Mouse (Mus musculus) C2C12 (cell line): Measurements from ENCODE around the gene Zfyve27. TPM values are rescaled to one million over a fixed set of nuclear protein-coding genes. Genes with fewer than 3 reads are reported as not detected.

Source experiments
- H3K27me3 ChIP-seq: one replicate; pipeline ENCODE4 v1.6.1; 2011; ENCODE audit not compliant: control insufficient read depth, insufficient read depth, insufficient read length
- H3K36me3 ChIP-seq: one replicate; pipeline ENCODE4 v1.6.1; 2011; ENCODE audit not compliant: control insufficient read depth, insufficient read depth
- H3K4me3 ChIP-seq: one replicate; pipeline ENCODE4 v1.5.1; 2011; ENCODE audit warnings: mild to moderate bottlenecking, control low read depth; ENCODE audit not compliant: poor library complexity, insufficient read depth, severe bottlenecking
- H3K79me2 ChIP-seq: one replicate; pipeline ENCODE4 v1.6.1; 2011; ENCODE audit not compliant: control insufficient read depth, insufficient read depth
- H3K79me3 ChIP-seq: one replicate; pipeline ENCODE4 v1.6.1; 2011; ENCODE audit warnings: low read depth, control low read depth
- H3ac ChIP-seq: one replicate; pipeline ENCODE3; 2011; ENCODE audit warnings: low read depth; ENCODE audit not compliant: control insufficient read depth, insufficient read length
- CEBPB ChIP-seq: IDR thresholded peaks from one replicate; pipeline ENCODE4 v1.6.1; 2011; ENCODE audit warnings: low read depth, mild to moderate bottlenecking, control low read depth, moderate library complexity
- CTCF ChIP-seq: IDR thresholded peaks from one replicate; pipeline ENCODE4 v1.5.1; 2011; ENCODE audit not compliant: control insufficient read depth, insufficient read depth, insufficient read length
- FOSL1 ChIP-seq: IDR thresholded peaks from one replicate; pipeline ENCODE4 v1.8.0; 2011; ENCODE audit warnings: mild to moderate bottlenecking, low read length; ENCODE audit not compliant: poor library complexity, insufficient read depth, severe bottlenecking
- MAX ChIP-seq: IDR thresholded peaks from one replicate; pipeline ENCODE4 v1.6.1; 2011; ENCODE audit warnings: mild to moderate bottlenecking, control low read depth
- MYOD1 ChIP-seq: IDR thresholded peaks from one replicate; pipeline ENCODE4 v1.6.1; 2011; ENCODE audit warnings: low read depth; ENCODE audit not compliant: control insufficient read depth, insufficient read length
- MYOG ChIP-seq: IDR thresholded peaks from one replicate; pipeline ENCODE4 v1.6.1; 2011; ENCODE audit not compliant: control insufficient read depth, insufficient read length; ENCODE audit errors: extremely low read depth
- USF1 ChIP-seq: IDR thresholded peaks from one replicate; pipeline ENCODE4 v1.6.1; 2011; ENCODE audit warnings: low read depth, mild to moderate bottlenecking, control low read depth, moderate library complexity
- polyA plus RNA-seq: library from polyadenylated mRNA; unstranded; fragments of >200 nt; fragmentation: generic; extraction: Trizol; gene quantifications from one replicate; pipeline ENCODE4 v1.2.1, GENCODE M21; 2012; ENCODE audit warnings: missing spikeins

The Zfyve27 gene
- polyA plus RNA-seq, 1 experiment, result 11.3 TPM

- no peak for TF ChIP-seq CTCF
- no peak for TF ChIP-seq MYOD1
- TF ChIP-seq FOSL1, result no peak
- no peak for TF ChIP-seq USF1
- no peak for TF ChIP-seq MYOG
- TF ChIP-seq CEBPB, result no peak
- TF ChIP-seq MAX, result no peak
- H3K79me3 ChIP-seq, result no peaks in the 10 kb centered on the region
- peaks cover 80% of the 10 kb centered on the region for H3K27me3 ChIP-seq
- no peak overlapping the region for H3K4me3 ChIP-seq
- H3K79me2 ChIP-seq, result no peaks in the 10 kb centered on the region
- no peak overlapping the region for H3ac ChIP-seq
- H3K36me3 ChIP-seq, result no peaks in the 10 kb centered on the region
Measured at GRCm38 (mm10) chr19:42202467-42202866, 38.7 kb downstream of the Zfyve27 start.

GRCm38 (mm10) chr19:42204306-42204705 lies 40.6 kb downstream of the Zfyve27 start:
- TF ChIP-seq USF1 (no peak), MYOD1 (no peak), FOSL1 (no peak), MYOG (no peak), MAX (no peak)
- H3K79me3 ChIP-seq, result no peaks in the 10 kb centered on the region
- H3K79me2 ChIP-seq, result no peaks in the 10 kb centered on the region
- no peaks in the 10 kb centered on the region for H3K36me3 ChIP-seq
- H3K27me3 ChIP-seq, result peaks cover 84% of the 10 kb centered on the region
- no peak overlapping the region for H3ac ChIP-seq
- no peak overlapping the region for H3K4me3 ChIP-seq

- no peak for TF ChIP-seq MYOD1
- no peak for TF ChIP-seq MAX
- no peak for TF ChIP-seq CEBPB
- no peak for TF ChIP-seq CTCF
- TF ChIP-seq FOSL1, result no peak
- no peak for TF ChIP-seq USF1
- no peak for TF ChIP-seq MYOG
- no peaks in the 10 kb centered on the region for H3K79me2 ChIP-seq
- no peak overlapping the region for H3K4me3 ChIP-seq
- no peaks in the 10 kb centered on the region for H3K36me3 ChIP-seq
- no peak overlapping the region for H3ac ChIP-seq
- H3K79me3 ChIP-seq, result no peaks in the 10 kb centered on the region
- H3K27me3 ChIP-seq, result peaks cover 84% of the 10 kb centered on the region
Measured at GRCm38 (mm10) chr19:42205201-42205600, 41.5 kb downstream of the Zfyve27 start.

- no peak overlapping the region for H3K4me3 ChIP-seq
- no peak overlapping the region for H3ac ChIP-seq
- TF ChIP-seq FOSL1 (no peak), MYOG (no peak), CEBPB (no peak), MAX (no peak)
- H3K27me3 ChIP-seq, result peaks cover 71% of the 10 kb centered on the region
- H3K79me3 ChIP-seq, result no peaks in the 10 kb centered on the region
- H3K79me2 ChIP-seq, result no peaks in the 10 kb centered on the region
- no peaks in the 10 kb centered on the region for H3K36me3 ChIP-seq
Measured at GRCm38 (mm10) chr19:42209485-42209884, 45.7 kb downstream of the Zfyve27 start.

- Histone ChIP-seq H3K4me3 (no peak overlapping the region), H3ac (no peak overlapping the region), H3K36me3 (no peaks in the 10 kb centered on the region), H3K79me2 (no peaks in the 10 kb centered on the region), H3K79me3 (no peaks in the 10 kb centered on the region), H3K27me3 (peaks cover 69% of the 10 kb centered on the region)
- TF ChIP-seq FOSL1 (no peak), MYOG (no peak), CTCF (no peak), CEBPB (no peak), USF1 (no peak), MYOD1 (no peak), MAX (no peak)
Measured at GRCm38 (mm10) chr19:42209976-42210375, 46.2 kb downstream of the Zfyve27 start.

GRCm38 (mm10) chr19:42211936-42212335 lies 48.2 kb downstream of the Zfyve27 start:
- H3ac ChIP-seq, result no peak overlapping the region
- no peak for TF ChIP-seq USF1
- TF ChIP-seq CTCF, result no peak
- no peak for TF ChIP-seq MYOD1
- no peak for TF ChIP-seq FOSL1
- TF ChIP-seq MAX, result no peak
- no peak for TF ChIP-seq MYOG
- TF ChIP-seq CEBPB, result no peak
- H3K4me3 ChIP-seq, result no peak overlapping the region
- peaks cover 60% of the 10 kb centered on the region for H3K27me3 ChIP-seq
- no peaks in the 10 kb centered on the region for H3K36me3 ChIP-seq
- no peaks in the 10 kb centered on the region for H3K79me3 ChIP-seq
- no peaks in the 10 kb centered on the region for H3K79me2 ChIP-seq

- Histone ChIP-seq H3K36me3 (no peaks in the 10 kb centered on the region), H3K79me2 (no peaks in the 10 kb centered on the region), H3K79me3 (no peaks in the 10 kb centered on the region), H3ac (no peak overlapping the region), H3K4me3 (no peak overlapping the region), H3K27me3 (peaks cover 43% of the 10 kb centered on the region)
- TF ChIP-seq MAX (no peak), CEBPB (no peak), FOSL1 (no peak), CTCF (no peak), USF1 (no peak), MYOG (no peak), MYOD1 (no peak)
Measured at GRCm38 (mm10) chr19:42214601-42215000, 50.9 kb downstream of the Zfyve27 start.
